18 mouse cellular contexts compared by ENCODE assay signal in genomic region chr10:60390177-60390903, GRCm38 (mm10). TPM values are rescaled to one million over a fixed set of nuclear protein-coding genes. Genes with fewer than 3 reads are reported as not detected.
DNase-seq lines count a peak whose midpoint lies in the region; ATAC-seq and TF ChIP-seq lines count a peak whose summit lies in the region.
"Had no signal": no experiment of that assay in that cellular context is flagged by ENCODE, and none has a peak within 500 bp of the region (broad histone marks: within the 10 kb centered on the region; RNA-seq: fewer than 3 reads in every experiment).

No protein-coding gene starts in this region.

- DNase-seq in forebrain, embryonic 10.5 days (ENCODE audit: extremely low spot score, low spot score) = no peak
- DNase-seq in liver, postnatal 0 days = no peak
- no peak for DNase-seq in liver, embryonic 11.5 days (ENCODE audit: low spot score)
- DNase-seq in thymus, postnatal 25 days = peak; percentile 60
- DNase-seq in lung, postnatal 36 days = no peak
- no peak for DNase-seq in ovary, adult 18-20 months (ENCODE audit: low spot score)
- DNase-seq: cerebellum, adult 11 months; kidney, postnatal 14 days; right cerebral cortex, postnatal 14 days had no signal

- no peak overlapping the region for H3K4me2 ChIP-seq in forebrain, embryonic 12.5 days
- peak overlapping the region; percentile 13; the same call in 1 of the 2 replicates for H3K4me2 ChIP-seq in liver, postnatal 0 days (ENCODE audit: low read depth, low read length)
- H3K4me2 ChIP-seq in liver, embryonic 11.5 days = no peak overlapping the region
- H3K4me2 ChIP-seq: neural tube, embryonic 12.5 days had no signal

- H3K4me1 ChIP-seq in forebrain, embryonic 10.5 days = peaks cover 19% of the 10 kb centered on the region
- H3K4me1 ChIP-seq in forebrain, embryonic 12.5 days = peaks cover 8% of the 10 kb centered on the region
- peaks cover 17% of the 10 kb centered on the region for H3K4me1 ChIP-seq in liver, postnatal 0 days (ENCODE audit: insufficient read depth)
- 0 out of 2 replicates have a peak, but pooled peaks cover 2% of the 10 kb centered on the region for H3K4me1 ChIP-seq in liver, embryonic 11.5 days (replicated peaks; ENCODE audit: control insufficient read depth, insufficient read depth, low read length)

- no peak for ATAC-seq in forebrain, embryonic 12.5 days (ENCODE audit: low FRiP score)
- ATAC-seq in liver, postnatal 0 days = no peak
- no peak for ATAC-seq in liver, embryonic 11.5 days (replicated peaks; ENCODE audit: low FRiP score)
- ATAC-seq in megakaryocyte, adult 5-6 weeks (ENCODE audit: poor library complexity, severe bottlenecking) = peak; percentile 21
- ATAC-seq: intestine, embryonic 16.5 days had no signal

- H3K9me3 ChIP-seq in forebrain, embryonic 10.5 days = no peaks in the 10 kb centered on the region
- H3K9me3 ChIP-seq in forebrain, embryonic 12.5 days = no peaks in the 10 kb centered on the region
- no peaks in the 10 kb centered on the region for H3K9me3 ChIP-seq in liver, postnatal 0 days (ENCODE audit: low read length)
- H3K9me3 ChIP-seq in liver, embryonic 11.5 days (ENCODE audit: control insufficient read depth, low read length) = no peaks in the 10 kb centered on the region
- H3K9me3 ChIP-seq: heart, embryonic 13.5 days; neural tube, embryonic 12.5 days had no signal

- no peak overlapping the region for H3K9ac ChIP-seq in forebrain, embryonic 12.5 days
- H3K9ac ChIP-seq in liver, postnatal 0 days (replicated peaks) = no peak overlapping the region
- H3K9ac ChIP-seq in liver, embryonic 11.5 days (ENCODE audit: low read depth, low read length) = no peak overlapping the region
- H3K9ac ChIP-seq: liver, embryonic 14.5 days; neural tube, embryonic 12.5 days had no signal

- H3K27me3 ChIP-seq in forebrain, embryonic 10.5 days (ENCODE audit: poor library complexity, severe bottlenecking) = no peaks in the 10 kb centered on the region
- peaks cover 4% of the 10 kb centered on the region; the same call in 1 of the 2 replicates for H3K27me3 ChIP-seq in forebrain, embryonic 12.5 days
- H3K27me3 ChIP-seq in liver, postnatal 0 days (ENCODE audit: insufficient read depth, low read length) = no peaks in the 10 kb centered on the region
- H3K27me3 ChIP-seq in liver, embryonic 11.5 days (replicated peaks; ENCODE audit: control insufficient read depth, insufficient read depth, low read length) = no peaks in the 10 kb centered on the region
- H3K27me3 ChIP-seq: neural tube, embryonic 12.5 days had no signal

- no peak overlapping the region for H3K4me3 ChIP-seq in forebrain, embryonic 10.5 days
- no peak overlapping the region for H3K4me3 ChIP-seq in forebrain, embryonic 12.5 days (replicated peaks)
- H3K4me3 ChIP-seq in liver, postnatal 0 days (ENCODE audit: low read depth, low read length) = no peak overlapping the region
- H3K4me3 ChIP-seq in liver, embryonic 11.5 days (ENCODE audit: low read depth, low read length) = no peak overlapping the region
- H3K4me3 ChIP-seq: heart, embryonic 13.5 days; neural tube, embryonic 12.5 days had no signal

- TF ChIP-seq CTCF in liver, postnatal 0 days (IDR thresholded peaks at IDR 0.05; ENCODE audit: low read depth) = no peak

- no peaks in the 10 kb centered on the region for H3K36me3 ChIP-seq in forebrain, embryonic 10.5 days (replicated peaks)
- H3K36me3 ChIP-seq in forebrain, embryonic 12.5 days (replicated peaks) = no peaks in the 10 kb centered on the region
- no peaks in the 10 kb centered on the region for H3K36me3 ChIP-seq in liver, postnatal 0 days (replicated peaks; ENCODE audit: insufficient read depth, low read length)
- H3K36me3 ChIP-seq in liver, embryonic 11.5 days (ENCODE audit: control insufficient read depth, insufficient read depth, low read length) = no peaks in the 10 kb centered on the region
- H3K36me3 ChIP-seq: heart, embryonic 13.5 days; neural tube, embryonic 12.5 days had no signal

- peak overlapping the region; percentile 51; the same call in 1 of the 2 replicates for H3K27ac ChIP-seq in forebrain, embryonic 10.5 days
- no peak overlapping the region for H3K27ac ChIP-seq in forebrain, embryonic 12.5 days
- peak overlapping the region; percentile 80 for H3K27ac ChIP-seq in liver, postnatal 0 days (ENCODE audit: low read depth)
- no peak overlapping the region for H3K27ac ChIP-seq in liver, embryonic 11.5 days (ENCODE audit: low read depth, low read length)
- H3K27ac ChIP-seq: liver, embryonic 14.5 days; neural tube, embryonic 12.5 days; stomach, postnatal 0 days had no signal

- TF ChIP-seq EP300 in liver, postnatal 0 days (IDR thresholded peaks at IDR 0.05; ENCODE audit: low read depth) = no peak

- 31% methylated on average over 6 of the region's 6 CpGs for WGBS in forebrain, embryonic 10.5 days
- 32% methylated on average over 6 of the region's 6 CpGs for WGBS in forebrain, embryonic 12.5 days
- 45% methylated on average over 6 of the region's 6 CpGs for WGBS in liver, postnatal 0 days (ENCODE audit: insufficient replicate concordance)
- 45% methylated on average over 6 of the region's 6 CpGs for WGBS in liver, embryonic 11.5 days

RNA-seq across cellular contexts. Expression of gene Gm17455, which starts 9.2 kb away (rescaled TPM):
- polyA plus RNA-seq in forebrain, embryonic 10.5 days (2016; fragmentation: Nextera tagmentation; extraction: Ambion mirVana) = 0.93 and 1.9 TPM in 2 replicates
- polyA plus RNA-seq in forebrain, embryonic 12.5 days (2016; fragmentation: Nextera tagmentation; extraction: Ambion mirVana) = 1.9 and 2.7 TPM in 2 replicates
- polyA plus RNA-seq in liver, postnatal 0 days (2015; fragmentation: Nextera tagmentation; extraction: Ambion mirVana) = not detected in 2 replicates
- polyA plus RNA-seq in liver, embryonic 11.5 days (2014; fragmentation: Nextera tagmentation; extraction: Ambion mirVana) = 0.44 TPM in 2 replicates
- 0.91 and 1.0 TPM in 2 replicates for total RNA-seq in megakaryocyte, adult 5-6 weeks (2015)
- 0.20 TPM in 1 of 2 replicates, not detected in the other for total RNA-seq in megakaryocyte, adult 5-6 weeks (2017)
- total RNA-seq: adrenal gland, postnatal 14 days; megakaryocyte-erythroid progenitor cell, adult 5-6 weeks had no signal
- polyA plus RNA-seq: liver, embryonic 14.5 days had no signal

RNA-seq across cellular contexts. Expression of gene Vsir, which starts 43.7 kb away (rescaled TPM):
- 1.2 and 1.4 TPM in 2 replicates for polyA plus RNA-seq in forebrain, embryonic 10.5 days (2016; fragmentation: Nextera tagmentation; extraction: Ambion mirVana)
- 1.00 and 1.3 TPM in 2 replicates for polyA plus RNA-seq in forebrain, embryonic 12.5 days (2016; fragmentation: Nextera tagmentation; extraction: Ambion mirVana)
- polyA plus RNA-seq in liver, postnatal 0 days (2015; fragmentation: Nextera tagmentation; extraction: Ambion mirVana) = 11.4 and 11.9 TPM in 2 replicates
- polyA plus RNA-seq in liver, embryonic 11.5 days (2014; fragmentation: Nextera tagmentation; extraction: Ambion mirVana) = 5.4 and 6.3 TPM in 2 replicates
- 267 and 312 TPM in 2 replicates for total RNA-seq in megakaryocyte, adult 5-6 weeks (2015)
- total RNA-seq in megakaryocyte, adult 5-6 weeks (2017) = 783 and 809 TPM in 2 replicates

Comparison
In these comparisons a context has a peak if more than half of its experiments do, and no peak if none do; other contexts are left out.
1. H3K27ac ChIP-seq: peak in forebrain, embryonic 10.5 days (single experiment) and liver, postnatal 0 days (single experiment); none in forebrain, embryonic 12.5 days (single experiment) and liver, embryonic 11.5 days (single experiment).